Mouse (Mus musculus): ENCODE results near the gene Ccdc187. TPM values are rescaled to one million over a fixed set of nuclear protein-coding genes. Genes with fewer than 3 reads are reported as not detected.

The Ccdc187 gene
- polyA plus RNA-seq (2014; fragmentation: Illumina TruSeq; extraction: RNeasy Lipid Tissue Mini Kit (QIAGEN cat#74804); ENCODE audit: low replicate concordance): 0.11 TPM

GRCm38 (mm10) chr2:26294457-26294856 lies at the start of gene Ccdc187:
TSS of gene Ccdc187 (minus strand) at chr2:26294557.

GRCm38 (mm10) chr2:26315072-26315924 lies 20.9 kb upstream of the Ccdc187 start, which contains the start of gene Gpsm1:
TSS of gene Gpsm1 (plus strand) at chr2:26315515.

GRCm38 (mm10) chr2:26237290-26237782 lies 57.0 kb downstream of the Ccdc187 start, which contains the start of gene Qsox2:
TSS of gene Qsox2 (minus strand) at chr2:26237525.

GRCm38 (mm10) chr2:26208126-26208789 lies 86.1 kb downstream of the Ccdc187 start, which contains the start of gene Lhx3:
TSS of gene Lhx3 (minus strand) at chr2:26208289.

Other genes starting within 250 kb of the Ccdc187 start
- gene Nacc2, start 171.3 kb downstream of the Ccdc187 start, polyA plus RNA-seq (2014; fragmentation: Illumina TruSeq; extraction: RNeasy Lipid Tissue Mini Kit (QIAGEN cat#74804); ENCODE audit: low replicate concordance): 9.4 TPM
- gene Lhx3, start 86.3 kb downstream of the Ccdc187 start, polyA plus RNA-seq (2014; fragmentation: Illumina TruSeq; extraction: RNeasy Lipid Tissue Mini Kit (QIAGEN cat#74804); ENCODE audit: low replicate concordance): not detected
- 6.0 TPM for gene Qsox2, start 57.0 kb downstream of the Ccdc187 start, polyA plus RNA-seq (2014; fragmentation: Illumina TruSeq; extraction: RNeasy Lipid Tissue Mini Kit (QIAGEN cat#74804); ENCODE audit: low replicate concordance)
- not detected for gene Gpsm1, start 21.0 kb upstream of the Ccdc187 start, polyA plus RNA-seq (2014; fragmentation: Illumina TruSeq; extraction: RNeasy Lipid Tissue Mini Kit (QIAGEN cat#74804); ENCODE audit: low replicate concordance)
- 0.67 TPM for gene Dnlz, start 57.6 kb upstream of the Ccdc187 start, polyA plus RNA-seq (2014; fragmentation: Illumina TruSeq; extraction: RNeasy Lipid Tissue Mini Kit (QIAGEN cat#74804); ENCODE audit: low replicate concordance)
- not detected for gene Card9, start 66.4 kb upstream of the Ccdc187 start, polyA plus RNA-seq (2014; fragmentation: Illumina TruSeq; extraction: RNeasy Lipid Tissue Mini Kit (QIAGEN cat#74804); ENCODE audit: low replicate concordance)
- gene Snapc4, start 86.1 kb upstream of the Ccdc187 start, polyA plus RNA-seq (2014; fragmentation: Illumina TruSeq; extraction: RNeasy Lipid Tissue Mini Kit (QIAGEN cat#74804); ENCODE audit: low replicate concordance): 2.5 TPM
- gene Entr1, start 94.8 kb upstream of the Ccdc187 start, polyA plus RNA-seq (2014; fragmentation: Illumina TruSeq; extraction: RNeasy Lipid Tissue Mini Kit (QIAGEN cat#74804); ENCODE audit: low replicate concordance): 27.0 TPM
- 81.5 TPM for gene Pmpca, start 94.8 kb upstream of the Ccdc187 start, polyA plus RNA-seq (2014; fragmentation: Illumina TruSeq; extraction: RNeasy Lipid Tissue Mini Kit (QIAGEN cat#74804); ENCODE audit: low replicate concordance)
- 4.4 TPM for gene Inpp5e, start 114.6 kb upstream of the Ccdc187 start, polyA plus RNA-seq (2014; fragmentation: Illumina TruSeq; extraction: RNeasy Lipid Tissue Mini Kit (QIAGEN cat#74804); ENCODE audit: low replicate concordance)
- gene Sec16a, start 150.7 kb upstream of the Ccdc187 start, polyA plus RNA-seq (2014; fragmentation: Illumina TruSeq; extraction: RNeasy Lipid Tissue Mini Kit (QIAGEN cat#74804); ENCODE audit: low replicate concordance): 58.1 TPM
- gene Notch1, start 222.1 kb upstream of the Ccdc187 start, polyA plus RNA-seq (2014; fragmentation: Illumina TruSeq; extraction: RNeasy Lipid Tissue Mini Kit (QIAGEN cat#74804); ENCODE audit: low replicate concordance): 1.1 TPM